Mouse (Mus musculus) thymus, adult 2 months (tissue): ENCODE data around the gene Fbxo6.

Experiments used
- CTCF ChIP-seq: fragments of 200-500 bp; IDR thresholded peaks from 2 replicates; pipeline ENCODE4 v1.5.1; 2012; ENCODE audit warnings: mild to moderate bottlenecking, control low read depth, low read length, moderate library complexity, borderline replicate concordance; ENCODE audit not compliant: control insufficient read depth, poor library complexity, insufficient read depth; ENCODE audit errors: extremely low read depth
- POLR2A ChIP-seq: fragments of 200-500 bp; IDR thresholded peaks from 2 replicates; pipeline ENCODE4 v1.6.1; 2012; ENCODE audit warnings: mild to moderate bottlenecking, low read length, control low read depth, moderate library complexity; ENCODE audit not compliant: control insufficient read depth, poor library complexity, insufficient read depth; ENCODE audit errors: extremely low read depth

DNA sequence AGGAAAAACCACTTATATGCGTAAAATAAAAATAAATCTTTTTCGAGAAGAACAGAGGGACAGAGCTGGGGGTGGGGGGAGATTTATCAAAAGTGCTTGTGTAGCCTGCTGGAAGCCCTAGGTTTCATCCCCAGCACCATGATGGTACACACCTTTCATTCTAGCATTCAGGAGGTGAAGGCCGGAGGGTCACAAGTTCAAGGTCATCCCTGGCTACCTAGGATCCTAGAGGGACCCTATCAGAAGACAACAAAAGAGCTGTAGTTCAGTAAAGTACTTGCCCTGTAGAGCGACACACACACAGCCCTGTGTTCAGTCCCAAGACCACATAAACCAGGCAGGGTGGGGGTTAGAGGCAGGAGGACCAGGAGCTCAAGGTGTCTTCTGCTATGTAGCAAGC, 2.1 kb upstream of the Fbxo6 start:
- no peak for TF ChIP-seq POLR2A
- TF ChIP-seq CTCF = no peak
